Mouse (Mus musculus): ENCODE results near the gene Helz.
"Not testable (repeated sequence)": the region's sequence is repeated elsewhere in the genome, so short reads cannot be mapped to it uniquely, and the experiment has no call there.

The Helz gene

GRCm38 (mm10) chr11:107546667-107547301, 946 bp upstream of the Helz start:
- in situ Hi-C loops (cut with MseI, MboI), result loop anchor here in 1 of 2 experiments (5.0 kb wide), 1 partner anchor 34 kb away; no protein-coding TSS in a partner anchor

- in situ Hi-C loops (cut with MseI, MboI), result loop anchor here in 1 of 2 experiments (5.0 kb wide), 1 partner anchor 36 kb away; no protein-coding TSS in a partner anchor
Observed at GRCm38 (mm10) chr11:107548204-107548975, 660 bp downstream of the Helz start.

- in situ Hi-C loops (cut with MseI, MboI), result no loop called here
Observed at GRCm38 (mm10) chr11:107559874-107560273, 12.1 kb downstream of the Helz start.

- in situ Hi-C loops (cut with MseI, MboI), result no loop called here
Observed at GRCm38 (mm10) chr11:107567431-107567830, 19.7 kb downstream of the Helz start.

- in situ Hi-C loops (cut with MseI, MboI), result no loop called here
Observed at GRCm38 (mm10) chr11:107568466-107568995, 20.8 kb downstream of the Helz start.

- in situ Hi-C loops (cut with MseI, MboI), result not testable (repeated sequence)
Observed at GRCm38 (mm10) chr11:107570891-107571290, 23.2 kb downstream of the Helz start.

GRCm38 (mm10) chr11:107571318-107571717, 23.6 kb downstream of the Helz start:
- in situ Hi-C loops (cut with MseI, MboI), result no loop called here

GRCm38 (mm10) chr11:107572551-107572950, 24.8 kb downstream of the Helz start:
- in situ Hi-C loops (cut with MseI, MboI), result no loop called here

GRCm38 (mm10) chr11:107573061-107573692, 25.4 kb downstream of the Helz start:
- in situ Hi-C loops (cut with MseI, MboI), result no loop called here

- in situ Hi-C loops (cut with MseI, MboI), result no loop called here
Observed at GRCm38 (mm10) chr11:107573847-107574246, 26.1 kb downstream of the Helz start.

- in situ Hi-C loops (cut with MseI, MboI), result no loop called here
Observed at GRCm38 (mm10) chr11:107574811-107575705, 27.3 kb downstream of the Helz start.

GRCm38 (mm10) chr11:107576186-107576585, 28.5 kb downstream of the Helz start:
- in situ Hi-C loops (cut with MseI, MboI), result no loop called here

- in situ Hi-C loops (cut with MseI, MboI), result no loop called here
Observed at GRCm38 (mm10) chr11:107577400-107577799, 29.7 kb downstream of the Helz start.

- in situ Hi-C loops (cut with MseI, MboI), result no loop called here
Observed at GRCm38 (mm10) chr11:107578226-107578625, 30.5 kb downstream of the Helz start.

GRCm38 (mm10) chr11:107580786-107581185, 33.1 kb downstream of the Helz start:
- in situ Hi-C loops (cut with MseI, MboI), result no loop called here

- in situ Hi-C loops (cut with MseI, MboI), result no loop called here
Observed at GRCm38 (mm10) chr11:107584660-107585451, 37.1 kb downstream of the Helz start.

GRCm38 (mm10) chr11:107586129-107586528, 38.4 kb downstream of the Helz start:
- in situ Hi-C loops (cut with MseI, MboI), result not testable (repeated sequence)

GRCm38 (mm10) chr11:107587141-107587540, 39.4 kb downstream of the Helz start:
- in situ Hi-C loops (cut with MseI, MboI), result no loop called here

GRCm38 (mm10) chr11:107592575-107592974, 44.8 kb downstream of the Helz start:
- in situ Hi-C loops (cut with MseI, MboI), result no loop called here

- in situ Hi-C loops (cut with MseI, MboI), result no loop called here
Observed at GRCm38 (mm10) chr11:107597381-107597780, 49.7 kb downstream of the Helz start.

Data from mouse trophoblast stem cell (cell line).